Mouse (Mus musculus) liver, adult 2 months (tissue): ENCODE measurements around the gene Klri1.

Experiments used
- CTCF ChIP-seq: fragments of 200-500 bp; IDR thresholded peaks from 2 replicates; pipeline ENCODE4 v1.5.1; 2011; ENCODE audit warnings: low read depth, low read length, control low read depth
- POLR2A ChIP-seq: fragments of 200-500 bp; IDR thresholded peaks from 2 replicates; pipeline ENCODE4 v1.6.1; 2011; ENCODE audit warnings: low read length, control low read depth; ENCODE audit not compliant: insufficient read depth; ENCODE audit errors: extremely low read depth

DNA sequence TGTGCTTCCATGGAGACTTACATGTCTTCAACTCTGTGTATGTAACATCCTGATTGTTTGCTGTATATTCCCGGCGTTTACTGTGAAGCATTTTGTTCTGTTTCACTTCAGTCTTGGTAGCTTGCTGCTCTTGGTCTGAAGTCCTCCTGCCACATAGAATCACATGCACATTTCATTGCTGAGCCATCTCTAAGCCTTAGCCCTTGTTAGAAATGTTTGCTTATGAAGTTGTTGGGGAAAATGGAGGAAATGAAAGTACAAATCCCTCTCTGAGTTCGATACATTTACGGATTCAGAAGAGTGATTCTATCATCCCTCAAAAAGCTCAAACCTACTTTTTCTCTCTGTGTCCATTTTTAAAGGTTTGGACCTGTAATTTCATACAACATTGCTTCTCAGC, at the start of gene Klri1:
- TF ChIP-seq CTCF (no peak), POLR2A (no peak)
